Mouse (Mus musculus) right cerebral cortex, postnatal 14 days (tissue): ENCODE results near the gene Adamtsl1.
A peak's percentile ranks its signal among the peaks of the same experiment; 100 is the strongest.

Experiments
- DNase-seq: peaks from one replicate; pipeline ENCODE4 v3.0.0; 2022

Gene Adamtsl1

GRCm38 (mm10) chr4:86068875-86069718 is 555.1 kb downstream of the Adamtsl1 start:
- no peak for DNase-seq

GRCm38 (mm10) chr4:86074871-86075270 is 560.9 kb downstream of the Adamtsl1 start:
- DNase-seq: no peak

GRCm38 (mm10) chr4:86077355-86077754 is 563.4 kb downstream of the Adamtsl1 start:
- no peak for DNase-seq

GRCm38 (mm10) chr4:86077854-86078253 is 563.9 kb downstream of the Adamtsl1 start:
- DNase-seq: no peak

- no peak for DNase-seq
Measured at GRCm38 (mm10) chr4:86087508-86087907, 573.5 kb downstream of the Adamtsl1 start.

GRCm38 (mm10) chr4:86103207-86103606 is 589.2 kb downstream of the Adamtsl1 start:
- DNase-seq: no peak

GRCm38 (mm10) chr4:86108325-86108724 is 594.4 kb downstream of the Adamtsl1 start:
- DNase-seq: no peak

GRCm38 (mm10) chr4:86119067-86119466 is 605.1 kb downstream of the Adamtsl1 start:
- no peak for DNase-seq

GRCm38 (mm10) chr4:86122431-86122830 is 608.5 kb downstream of the Adamtsl1 start:
- DNase-seq: no peak

GRCm38 (mm10) chr4:86124374-86124773 is 610.4 kb downstream of the Adamtsl1 start:
- peak; percentile 49 for DNase-seq

GRCm38 (mm10) chr4:86126636-86127035 is 612.7 kb downstream of the Adamtsl1 start:
- no peak for DNase-seq

- DNase-seq: no peak
Measured at GRCm38 (mm10) chr4:86158551-86158950, 644.6 kb downstream of the Adamtsl1 start.

- DNase-seq: no peak
Measured at GRCm38 (mm10) chr4:86159362-86159761, 645.4 kb downstream of the Adamtsl1 start.

- no peak for DNase-seq
Measured at GRCm38 (mm10) chr4:86170763-86171162, 656.8 kb downstream of the Adamtsl1 start.

GRCm38 (mm10) chr4:86171461-86171860 is 657.5 kb downstream of the Adamtsl1 start:
- no peak for DNase-seq

GRCm38 (mm10) chr4:86177471-86177870 is 663.5 kb downstream of the Adamtsl1 start:
- no peak for DNase-seq

- DNase-seq: no peak
Measured at GRCm38 (mm10) chr4:86178116-86178515, 664.1 kb downstream of the Adamtsl1 start.

GRCm38 (mm10) chr4:86183701-86184173 is 669.8 kb downstream of the Adamtsl1 start:
- DNase-seq: no peak

GRCm38 (mm10) chr4:86189853-86190252 is 675.9 kb downstream of the Adamtsl1 start:
- no peak for DNase-seq

- DNase-seq: no peak
Measured at GRCm38 (mm10) chr4:86191195-86191594, 677.2 kb downstream of the Adamtsl1 start.

GRCm38 (mm10) chr4:86201766-86202165 is 687.8 kb downstream of the Adamtsl1 start:
- no peak for DNase-seq

GRCm38 (mm10) chr4:86203288-86203687 is 689.3 kb downstream of the Adamtsl1 start:
- DNase-seq: no peak

GRCm38 (mm10) chr4:86224875-86225274 is 710.9 kb downstream of the Adamtsl1 start:
- no peak for DNase-seq

GRCm38 (mm10) chr4:86227096-86227495 is 713.1 kb downstream of the Adamtsl1 start:
- no peak for DNase-seq

GRCm38 (mm10) chr4:86233197-86233596 is 719.2 kb downstream of the Adamtsl1 start:
- DNase-seq: no peak
